Comparison of ENCODE assay signal across 26 mouse cellular contexts in the genomic region with DNA sequence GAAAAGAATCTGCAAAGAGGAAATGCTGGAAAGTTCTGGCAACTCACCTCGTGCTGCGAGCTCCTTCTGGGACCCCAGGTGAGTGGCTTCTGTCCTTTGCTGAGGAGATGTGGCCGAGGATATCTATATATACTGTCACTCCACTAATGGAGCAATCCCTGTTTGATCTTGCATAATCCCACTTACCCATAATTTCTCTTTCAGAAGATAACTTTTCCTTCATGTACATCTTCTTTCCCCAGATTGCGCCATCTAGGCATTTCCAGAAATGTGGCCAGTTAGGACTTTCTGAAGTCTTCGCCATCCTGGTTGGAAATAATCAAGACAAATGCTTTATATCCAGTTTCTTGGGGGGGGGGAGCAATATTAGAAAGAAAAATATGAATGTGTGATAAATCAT. TPM values are rescaled to one million over a fixed set of nuclear protein-coding genes. Genes with fewer than 3 reads are reported as not detected.
"Had no signal": no experiment of that assay in that cellular context is flagged by ENCODE, and none has a peak within 500 bp of the region (broad histone marks: within the 10 kb centered on the region; RNA-seq: fewer than 3 reads in every experiment).

Gene Saa3 (minus strand): TSS at position 101 of the 400 bp plus-strand sequence.

- H3K4me2 ChIP-seq: limb, embryonic 13.5 days; liver, embryonic 13.5 days; midbrain, embryonic 13.5 days; neural tube, embryonic 13.5 days had no signal

- H3K27ac ChIP-seq: layer of hippocampus, adult 2 months; limb, embryonic 10.5 days; limb, embryonic 13.5 days; liver, embryonic 13.5 days; midbrain, embryonic 10.5 days; midbrain, embryonic 13.5 days; neural tube, embryonic 13.5 days had no signal

- DNase-seq: kidney, adult 18-20 months; kidney, adult 9 months; kidney, postnatal 14 days; kidney, postnatal 4 days; layer of hippocampus, adult 9-11 months; liver, embryonic 13.5 days; liver, postnatal 0 days; lung, postnatal 36 days; retina, postnatal 1 day; right cerebral cortex, postnatal 25 days; thymus, adult 18-20 months; thymus, postnatal 36 days had no signal

- H3K36me3 ChIP-seq: limb, embryonic 10.5 days; limb, embryonic 13.5 days; liver, embryonic 13.5 days; midbrain, embryonic 10.5 days; midbrain, embryonic 13.5 days; neural tube, embryonic 13.5 days had no signal

- H3K4me3 ChIP-seq: layer of hippocampus, adult 2 months; limb, embryonic 10.5 days; limb, embryonic 13.5 days; liver, embryonic 13.5 days; midbrain, embryonic 10.5 days; midbrain, embryonic 13.5 days; myocyte; neural tube, embryonic 13.5 days had no signal

- H3K9me3 ChIP-seq: limb, embryonic 10.5 days; limb, embryonic 13.5 days; liver, embryonic 13.5 days; midbrain, embryonic 10.5 days; midbrain, embryonic 13.5 days; neural tube, embryonic 13.5 days had no signal

- H3K9ac ChIP-seq: limb, embryonic 13.5 days; liver, embryonic 13.5 days; liver, postnatal 0 days; midbrain, embryonic 13.5 days; neural tube, embryonic 13.5 days had no signal

- ATAC-seq: intestine, embryonic 16.5 days; liver, postnatal 0 days; midbrain, embryonic 13.5 days; midbrain, embryonic 16.5 days had no signal

- H3K4me1 ChIP-seq: limb, embryonic 13.5 days; midbrain, embryonic 10.5 days; midbrain, embryonic 13.5 days; neural tube, embryonic 13.5 days had no signal

- H3K27me3 ChIP-seq: limb, embryonic 13.5 days had no signal

RNA-seq across cellular contexts. Expression of gene Saa3, which starts in this region (rescaled TPM):
- total RNA-seq: layer of hippocampus, adult 2 months; layer of hippocampus, postnatal 25 days; left cerebral cortex, adult 18-20 months; monocyte, adult 5-6 weeks; neutrophil, adult 5-6 weeks had no signal
- polyA plus RNA-seq: limb, embryonic 10.5 days; midbrain, embryonic 10.5 days; testis, adult 2 months had no signal
